Mouse (Mus musculus): ENCODE measurements around the gene Pde9a. TPM values are rescaled to one million over a fixed set of nuclear protein-coding genes. Genes with fewer than 3 reads are reported as not detected.

Gene Pde9a
- polyA plus RNA-seq, 1 experiment from 2014 or later: 44.1 TPM

DNA sequence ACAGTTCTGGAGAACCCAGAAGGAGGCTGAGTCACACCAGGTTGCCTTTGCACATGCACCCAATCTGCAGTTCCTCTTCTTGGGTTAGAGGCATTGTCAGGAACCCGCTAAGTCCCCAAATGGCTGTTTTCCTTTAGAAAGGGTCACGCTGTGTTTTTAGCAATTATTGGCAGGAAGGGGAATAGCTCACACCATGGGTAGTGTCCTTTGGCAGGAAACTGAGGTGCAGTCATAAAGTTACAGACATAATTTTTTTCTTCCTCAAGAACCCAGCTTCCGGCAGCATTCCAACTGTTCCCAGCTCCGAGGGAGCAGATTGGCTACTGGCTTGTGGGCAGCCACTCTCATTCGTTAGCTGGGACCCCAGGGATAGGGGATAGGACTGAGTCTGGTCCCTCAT lies 61.8 kb downstream of the Pde9a start:
- 60% methylated on average over 5 of the region's 5 CpGs for WGBS
- no peaks in the 10 kb centered on the region for H3K9me3 ChIP-seq (ENCODE audit: low read length)
- no peak for ATAC-seq

DNA sequence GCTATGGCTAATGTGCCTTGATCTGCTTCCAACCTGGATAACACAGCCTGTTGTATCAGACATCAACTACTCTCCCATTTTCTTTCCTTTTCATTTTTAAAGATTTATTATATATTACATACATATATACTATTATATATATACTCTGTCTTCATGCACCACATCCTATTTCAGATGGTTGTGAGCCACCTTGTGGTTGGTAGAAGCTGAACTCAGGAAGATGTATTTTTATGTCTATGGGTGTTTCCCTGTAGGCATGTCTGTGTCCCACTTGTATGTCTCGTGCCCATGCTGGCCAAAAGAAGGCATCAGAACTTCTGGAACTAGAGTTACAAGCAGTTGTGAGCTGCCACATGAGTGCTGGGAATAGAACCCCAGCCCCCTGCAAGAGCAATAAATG lies 62.5 kb downstream of the Pde9a start:
- Histone ChIP-seq H3K4me3 (ENCODE audit: low read depth, low read length) (no peak overlapping the region), H3K27ac (ENCODE audit: low read length) (no peak overlapping the region), H3K9me3 (ENCODE audit: low read length) (no peaks in the 10 kb centered on the region), H3K36me3 (ENCODE audit: insufficient read depth, low read length) (no peaks in the 10 kb centered on the region), H3K4me1 (ENCODE audit: insufficient read depth, low read depth, low read length) (peaks cover 4% of the 10 kb centered on the region; the same call in 1 of the 2 replicates), H3K4me2 (replicated peaks; ENCODE audit: low read depth, low read length) (no peak overlapping the region), H3K27me3 (replicated peaks; ENCODE audit: insufficient read depth, low read length) (no peaks in the 10 kb centered on the region), H3K9ac (replicated peaks; ENCODE audit: low read depth) (no peak overlapping the region)
- WGBS: 78% methylated on average over 1 of the region's 1 CpGs
- TF ChIP-seq CTCF (IDR thresholded peaks at IDR 0.05) (peak; percentile 49), EP300 (IDR thresholded peaks at IDR 0.05) (no peak)
- DNase-seq (ENCODE audit: low spot score) (no peak), ATAC-seq (no peak)

More for the DNA sequence above, 61.8 kb downstream of the Pde9a start:
- Histone ChIP-seq H3K36me3 (ENCODE audit: insufficient read depth, low read length) (no peaks in the 10 kb centered on the region), H3K27ac (ENCODE audit: low read length) (no peak overlapping the region), H3K4me2 (replicated peaks; ENCODE audit: low read depth, low read length) (no peak overlapping the region), H3K27me3 (replicated peaks; ENCODE audit: insufficient read depth, low read length) (no peaks in the 10 kb centered on the region), H3K9ac (replicated peaks; ENCODE audit: low read depth) (no peak overlapping the region), H3K4me3 (ENCODE audit: low read depth, low read length) (no peak overlapping the region), H3K4me1 (ENCODE audit: insufficient read depth, low read depth, low read length) (peaks cover 4% of the 10 kb centered on the region; the same call in 1 of the 2 replicates)
- TF ChIP-seq EP300 (IDR thresholded peaks at IDR 0.05): no peak
- TF ChIP-seq CTCF (IDR thresholded peaks at IDR 0.05): no peak
- DNase-seq (ENCODE audit: low spot score): no peak

DNA sequence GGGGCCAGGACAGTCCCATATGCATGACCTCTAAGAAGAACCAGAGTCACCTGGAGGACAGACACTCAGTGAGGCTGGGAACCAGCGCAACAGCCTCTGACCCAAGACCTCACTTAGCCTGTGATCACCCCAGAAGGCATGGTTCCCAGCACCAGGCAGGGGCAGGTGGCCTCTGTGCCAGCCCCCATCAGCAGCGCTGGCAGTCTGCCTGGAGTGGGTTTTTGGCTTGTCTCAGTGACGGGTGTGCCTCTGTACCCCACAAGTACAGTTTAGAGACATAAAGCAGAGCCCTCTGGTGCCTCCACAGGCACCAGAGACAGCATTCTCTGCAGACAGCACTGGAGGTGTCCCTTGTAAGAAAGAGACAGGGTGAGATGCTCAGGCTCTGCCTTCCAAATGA lies 64.2 kb downstream of the Pde9a start:
- Histone ChIP-seq H3K4me3 (ENCODE audit: low read depth, low read length) (no peak overlapping the region), H3K4me2 (replicated peaks; ENCODE audit: low read depth, low read length) (no peak overlapping the region), H3K36me3 (ENCODE audit: insufficient read depth, low read length) (no peaks in the 10 kb centered on the region), H3K4me1 (ENCODE audit: insufficient read depth, low read depth, low read length) (no peaks in the 10 kb centered on the region), H3K27me3 (replicated peaks; ENCODE audit: insufficient read depth, low read length) (no peaks in the 10 kb centered on the region), H3K27ac (ENCODE audit: low read length) (no peak overlapping the region), H3K9me3 (ENCODE audit: low read length) (no peaks in the 10 kb centered on the region), H3K9ac (replicated peaks; ENCODE audit: low read depth) (no peak overlapping the region)
- DNase-seq (ENCODE audit: low spot score) (no peak), ATAC-seq (no peak)
- 73% methylated on average over 3 of the region's 3 CpGs for whole genome bisulfite sequencing
- TF ChIP-seq EP300 (IDR thresholded peaks at IDR 0.05) (no peak), CTCF (IDR thresholded peaks at IDR 0.05) (no peak)

DNA sequence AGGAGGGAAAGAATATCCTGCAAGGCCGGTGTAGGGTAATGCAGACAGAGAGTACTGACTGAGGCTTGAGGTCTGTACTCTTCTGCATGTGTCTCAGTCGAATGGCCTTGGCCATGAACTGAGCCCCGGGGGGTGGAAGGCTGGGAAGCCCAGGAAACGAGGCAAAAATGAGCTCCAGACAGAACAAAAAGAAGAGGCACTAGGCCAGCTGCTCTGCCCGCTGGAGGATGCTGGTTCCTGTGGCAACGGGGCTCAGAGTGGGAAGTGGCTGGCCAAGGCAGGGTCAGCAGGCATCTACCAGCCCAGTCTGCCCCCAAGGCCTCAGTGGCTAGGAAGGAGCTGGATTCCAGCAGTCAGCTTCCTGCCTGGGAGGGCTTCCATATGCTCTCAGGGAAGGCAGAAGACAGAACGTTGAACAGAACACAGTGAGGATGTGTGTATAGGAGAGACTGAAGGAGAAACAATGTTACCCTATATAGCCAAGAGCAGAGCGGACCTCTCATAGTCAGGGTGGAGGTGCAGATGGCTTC lies 65.2 kb downstream of the Pde9a start:
- WGBS: 42% methylated on average over 8 of the region's 8 CpGs
- Histone ChIP-seq H3K4me2 (replicated peaks; ENCODE audit: low read depth, low read length) (no peak overlapping the region), H3K9ac (replicated peaks; ENCODE audit: low read depth) (no peak overlapping the region), H3K4me3 (ENCODE audit: low read depth, low read length) (no peak overlapping the region), H3K9me3 (ENCODE audit: low read length) (no peaks in the 10 kb centered on the region), H3K4me1 (ENCODE audit: insufficient read depth, low read depth, low read length) (no peaks in the 10 kb centered on the region), H3K27ac (ENCODE audit: low read length) (peak overlapping the region; percentile 75), H3K36me3 (ENCODE audit: insufficient read depth, low read length) (no peaks in the 10 kb centered on the region), H3K27me3 (replicated peaks; ENCODE audit: insufficient read depth, low read length) (no peaks in the 10 kb centered on the region)
- DNase-seq (ENCODE audit: low spot score) (no peak), ATAC-seq (peak; percentile 45)
- no peak for TF ChIP-seq CTCF (IDR thresholded peaks at IDR 0.05)

DNA sequence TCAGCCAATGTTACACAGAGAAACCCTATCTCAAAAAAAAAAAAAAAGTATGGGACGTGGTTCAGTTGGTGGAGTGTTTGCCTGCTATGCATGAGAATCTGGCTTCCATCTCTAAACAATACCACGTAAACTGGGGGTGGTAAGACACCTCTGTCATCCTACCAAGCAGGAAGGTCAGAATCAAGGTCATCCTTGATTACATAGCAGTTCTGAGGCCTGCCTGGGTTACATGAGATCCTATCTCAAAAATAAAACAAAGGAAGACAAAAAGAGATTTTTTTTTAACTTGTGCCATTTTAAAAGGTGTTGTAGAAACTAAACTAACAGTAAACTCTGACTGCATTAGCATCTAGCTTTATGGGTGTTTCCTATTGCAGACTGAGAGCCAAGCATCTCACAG lies 66.8 kb downstream of the Pde9a start:
- peak; percentile 9; the same call in 1 of the 2 replicates for ATAC-seq
- no peak overlapping the region for H3K4me3 ChIP-seq (ENCODE audit: low read depth, low read length)
- H3K36me3 ChIP-seq (ENCODE audit: insufficient read depth, low read length): no peaks in the 10 kb centered on the region
- DNase-seq (ENCODE audit: low spot score): no peak
- no peak for TF ChIP-seq CTCF (IDR thresholded peaks at IDR 0.05)
- TF ChIP-seq EP300 (IDR thresholded peaks at IDR 0.05): peak; percentile 82
- H3K27ac ChIP-seq (ENCODE audit: low read length): peak overlapping the region; percentile 64; the same call in 1 of the 2 replicates
- no peaks in the 10 kb centered on the region for H3K27me3 ChIP-seq (replicated peaks; ENCODE audit: insufficient read depth, low read length)
- no peak overlapping the region for H3K9ac ChIP-seq (replicated peaks; ENCODE audit: low read depth)
- H3K4me1 ChIP-seq (ENCODE audit: insufficient read depth, low read depth, low read length): no peaks in the 10 kb centered on the region
- H3K9me3 ChIP-seq (ENCODE audit: low read length): no peaks in the 10 kb centered on the region
- no peak overlapping the region for H3K4me2 ChIP-seq (replicated peaks; ENCODE audit: low read depth, low read length)
- WGBS: 40% methylated on average over 2 of the region's 2 CpGs

DNA sequence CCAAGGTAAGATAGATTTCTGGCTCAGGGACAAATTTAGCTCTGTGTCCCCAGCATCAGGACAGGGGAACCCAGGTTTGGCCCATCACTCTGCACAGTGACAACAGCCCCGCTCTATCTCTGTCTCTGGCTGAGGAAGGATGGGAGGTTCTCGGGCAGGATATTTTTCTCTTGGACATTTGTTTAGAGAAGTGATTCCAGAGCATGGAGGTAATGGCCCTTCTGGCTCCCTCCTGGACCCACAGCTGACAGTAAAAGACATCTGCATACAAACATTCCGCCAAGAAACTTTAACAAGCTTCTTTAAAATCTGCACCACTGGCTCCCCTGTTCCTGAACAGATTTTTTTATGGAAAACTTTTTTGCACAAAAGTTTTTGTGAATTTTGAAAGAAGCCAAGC lies 67.5 kb downstream of the Pde9a start:
- DNase-seq (ENCODE audit: low spot score) (peak; percentile 43), ATAC-seq (no peak)
- peak overlapping the region; percentile 64 for H3K27ac ChIP-seq (ENCODE audit: low read length)
- no peak overlapping the region for H3K9ac ChIP-seq (replicated peaks; ENCODE audit: low read depth)
- TF ChIP-seq EP300 (IDR thresholded peaks at IDR 0.05): no peak; the same call in none of the 2 replicates
- H3K9me3 ChIP-seq (ENCODE audit: low read length): no peaks in the 10 kb centered on the region
- no peaks in the 10 kb centered on the region for H3K36me3 ChIP-seq (ENCODE audit: insufficient read depth, low read length)
- no peaks in the 10 kb centered on the region for H3K4me1 ChIP-seq (ENCODE audit: insufficient read depth, low read depth, low read length)
- H3K4me2 ChIP-seq (replicated peaks; ENCODE audit: low read depth, low read length): no peak overlapping the region
- H3K27me3 ChIP-seq (replicated peaks; ENCODE audit: insufficient read depth, low read length): no peaks in the 10 kb centered on the region
- H3K4me3 ChIP-seq (ENCODE audit: low read depth, low read length): no peak overlapping the region
- WGBS: 38% methylated on average over 3 of the region's 3 CpGs

DNA sequence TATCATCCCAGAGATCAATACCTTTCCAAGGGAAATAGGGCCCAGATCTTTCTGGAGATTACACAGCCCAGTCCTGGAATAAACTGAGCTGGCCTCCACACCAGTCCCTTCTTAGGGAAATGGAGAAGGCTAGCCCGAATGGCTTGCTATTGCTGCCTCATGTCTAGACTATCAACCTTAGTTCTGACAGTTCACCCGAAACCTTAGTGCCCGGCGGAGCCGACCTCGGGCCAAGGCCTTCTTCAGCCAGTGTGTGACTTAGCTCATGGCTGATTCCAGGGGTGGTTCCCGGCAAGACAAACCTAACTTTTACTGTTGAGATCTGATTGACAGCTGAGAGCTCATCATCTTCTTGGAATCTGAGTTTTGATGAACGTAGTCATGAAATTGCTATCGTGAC lies 68.0 kb downstream of the Pde9a start:
- no peak overlapping the region for H3K9ac ChIP-seq (replicated peaks; ENCODE audit: low read depth)
- no peaks in the 10 kb centered on the region for H3K4me1 ChIP-seq (ENCODE audit: insufficient read depth, low read depth, low read length)
- H3K9me3 ChIP-seq (ENCODE audit: low read length): no peaks in the 10 kb centered on the region
- no peaks in the 10 kb centered on the region for H3K36me3 ChIP-seq (ENCODE audit: insufficient read depth, low read length)
- peak overlapping the region; percentile 64 for H3K27ac ChIP-seq (ENCODE audit: low read length)
- DNase-seq (ENCODE audit: low spot score) (no peak), ATAC-seq (no peak)
- 66% methylated on average over 9 of the region's 9 CpGs for WGBS
- H3K4me3 ChIP-seq (ENCODE audit: low read depth, low read length): no peak overlapping the region
- no peak overlapping the region for H3K4me2 ChIP-seq (replicated peaks; ENCODE audit: low read depth, low read length)
- TF ChIP-seq CTCF (IDR thresholded peaks at IDR 0.05) (no peak), EP300 (IDR thresholded peaks at IDR 0.05) (no peak)
- H3K27me3 ChIP-seq (replicated peaks; ENCODE audit: insufficient read depth, low read length): no peaks in the 10 kb centered on the region

Measured in lung, postnatal 0 days (tissue).